22 mouse cellular contexts compared by ENCODE assay signal in the genomic region with DNA sequence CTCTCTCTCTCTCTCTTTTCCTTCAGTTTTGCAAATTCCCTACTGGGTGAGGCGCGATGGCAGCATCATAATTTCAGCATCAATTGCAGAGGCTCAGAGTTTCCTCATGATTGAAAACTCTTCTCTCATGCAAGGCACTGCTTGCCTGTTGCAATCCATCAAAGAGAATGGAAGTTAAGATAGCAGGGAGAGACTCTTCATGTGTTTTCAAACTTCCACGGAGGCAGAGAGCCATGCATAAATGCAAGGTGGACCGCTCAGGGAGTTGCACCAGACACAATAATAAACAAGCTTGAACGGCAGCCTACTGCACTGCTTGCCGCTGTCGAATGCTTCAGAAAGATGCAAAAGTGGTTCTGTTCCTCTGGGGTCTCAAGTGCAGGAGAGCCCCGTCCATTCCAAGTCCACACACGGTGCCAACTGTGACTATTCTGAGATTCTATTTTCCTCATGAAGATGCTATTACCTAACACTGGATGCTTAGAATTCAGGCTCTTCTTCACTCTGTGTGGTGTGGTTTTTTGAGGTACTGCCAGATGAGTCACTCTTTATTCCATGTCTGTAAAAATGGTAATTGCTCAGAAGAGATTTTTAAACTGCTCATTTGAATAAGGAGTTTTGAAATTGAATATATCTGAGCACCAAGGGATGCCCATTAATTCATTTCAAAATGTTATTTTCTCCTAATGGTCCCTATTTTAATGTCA.
A peak's percentile ranks its signal among the peaks of the same experiment; 100 is the strongest.
DNase-seq lines count a peak whose midpoint lies in the region; TF ChIP-seq lines count a peak whose summit lies in the region.
"Had no signal": no experiment of that assay in that cellular context is flagged by ENCODE, and none has a peak within 500 bp of the region (broad histone marks: within the 10 kb centered on the region; RNA-seq: fewer than 3 reads in every experiment).

No protein-coding gene starts in this region.

- no peaks in the 10 kb centered on the region for H3K4me1 ChIP-seq in thymus, adult 2 months (replicated peaks; ENCODE audit: control insufficient read depth, insufficient read depth, low read length)
- H3K4me1 ChIP-seq in heart, embryonic 10.5 days: no peaks in the 10 kb centered on the region
- H3K4me1 ChIP-seq: forebrain, embryonic 13.5 days; intestine, embryonic 15.5 days; kidney, embryonic 15.5 days; limb, embryonic 15.5 days; midbrain, embryonic 10.5 days; neural tube, embryonic 12.5 days had no signal

- TF ChIP-seq POLR2A in thymus, adult 2 months (IDR thresholded peaks at IDR 0.05; ENCODE audit: control insufficient read depth, extremely low read depth, insufficient read depth, low read length, poor library complexity): no peak

- 90% methylated on average over 9 of the region's 9 CpGs for WGBS in thymus, adult 2 months
- WGBS in heart, embryonic 10.5 days: 77% methylated on average over 9 of the region's 9 CpGs

- peak; percentile 33 to 53 for DNase-seq in right cerebral cortex, adult 2 months (ENCODE audit: low spot score in 2 of 2)
- no peak for DNase-seq in right cerebral cortex, postnatal 4 days
- DNase-seq in frontal cortex, postnatal 14 days (ENCODE audit: low spot score in 2 of 2): peak; percentile 4 to 8
- DNase-seq in left cerebral cortex, adult 8-10 months (ENCODE audit: low spot score in 2 of 2): peak; percentile 25 to 27
- no peak for DNase-seq in thymus, adult 2 months
- no peak for DNase-seq in heart, embryonic 10.5 days (ENCODE audit: low spot score)
- no peak for DNase-seq in spleen, postnatal 4 days (ENCODE audit: low spot score in 2 of 2)
- DNase-seq: adrenal gland, adult 2 months; cerebellum, adult 11 months; cerebellum, postnatal 14 days; gastrocnemius, postnatal 14 days; heart, postnatal 10 days; lung, adult 2 months; lung, postnatal 4 days had no signal

- no peak overlapping the region for H3K27ac ChIP-seq in thymus, adult 2 months (ENCODE audit: control insufficient read depth, insufficient read depth, low read length)
- H3K27ac ChIP-seq in heart, embryonic 10.5 days: no peak overlapping the region
- H3K27ac ChIP-seq: embryonic facial prominence, embryonic 10.5 days; forebrain, embryonic 13.5 days; hindbrain, embryonic 14.5 days; intestine, embryonic 15.5 days; kidney, embryonic 15.5 days; limb, embryonic 15.5 days; midbrain, embryonic 10.5 days; neural tube, embryonic 12.5 days had no signal

- H3K4me3 ChIP-seq in thymus, adult 2 months (ENCODE audit: control insufficient read depth, insufficient read depth, low read length): no peak overlapping the region
- H3K4me3 ChIP-seq in heart, embryonic 10.5 days: no peak overlapping the region
- H3K4me3 ChIP-seq: embryonic facial prominence, embryonic 10.5 days; forebrain, embryonic 13.5 days; intestine, embryonic 15.5 days; kidney, embryonic 15.5 days; limb, embryonic 15.5 days; midbrain, embryonic 10.5 days; neural tube, embryonic 12.5 days had no signal

- TF ChIP-seq CTCF in thymus, adult 2 months (IDR thresholded peaks at IDR 0.05; ENCODE audit: borderline replicate concordance, control insufficient read depth, extremely low read depth, insufficient read depth, low read length, poor library complexity): no peak

- no peaks in the 10 kb centered on the region for H3K27me3 ChIP-seq in thymus, adult 2 months (ENCODE audit: control insufficient read depth, insufficient read depth, low read length)
- no peaks in the 10 kb centered on the region for H3K27me3 ChIP-seq in heart, embryonic 10.5 days (ENCODE audit: insufficient read depth, poor library complexity, severe bottlenecking)
- H3K27me3 ChIP-seq: forebrain, embryonic 13.5 days; intestine, embryonic 15.5 days; kidney, embryonic 15.5 days; limb, embryonic 15.5 days; neural tube, embryonic 12.5 days had no signal

- no peaks in the 10 kb centered on the region for H3K9me3 ChIP-seq in heart, embryonic 10.5 days
- H3K9me3 ChIP-seq: embryonic facial prominence, embryonic 10.5 days; forebrain, embryonic 13.5 days; intestine, embryonic 15.5 days; kidney, embryonic 15.5 days; limb, embryonic 15.5 days; midbrain, embryonic 10.5 days; neural tube, embryonic 12.5 days had no signal

- no peaks in the 10 kb centered on the region for H3K36me3 ChIP-seq in thymus, adult 2 months (ENCODE audit: control insufficient read depth, insufficient read depth, low read length)
- H3K36me3 ChIP-seq in heart, embryonic 10.5 days: no peaks in the 10 kb centered on the region
- H3K36me3 ChIP-seq: embryonic facial prominence, embryonic 10.5 days; intestine, embryonic 15.5 days; kidney, embryonic 15.5 days; limb, embryonic 15.5 days; midbrain, embryonic 10.5 days; neural tube, embryonic 12.5 days had no signal

Comparison
In these comparisons a context has a peak if more than half of its experiments do, and no peak if none do; other contexts are left out.
1. DNase-seq: peak in right cerebral cortex, adult 2 months (2 of 2), frontal cortex, postnatal 14 days (2 of 2) and left cerebral cortex, adult 8-10 months (2 of 2); none in right cerebral cortex, postnatal 4 days (single experiment), thymus, adult 2 months (single experiment), heart, embryonic 10.5 days (single experiment) and spleen, postnatal 4 days (0 of 2).